12 mouse cellular contexts compared by ENCODE assay signal in the genomic region with DNA sequence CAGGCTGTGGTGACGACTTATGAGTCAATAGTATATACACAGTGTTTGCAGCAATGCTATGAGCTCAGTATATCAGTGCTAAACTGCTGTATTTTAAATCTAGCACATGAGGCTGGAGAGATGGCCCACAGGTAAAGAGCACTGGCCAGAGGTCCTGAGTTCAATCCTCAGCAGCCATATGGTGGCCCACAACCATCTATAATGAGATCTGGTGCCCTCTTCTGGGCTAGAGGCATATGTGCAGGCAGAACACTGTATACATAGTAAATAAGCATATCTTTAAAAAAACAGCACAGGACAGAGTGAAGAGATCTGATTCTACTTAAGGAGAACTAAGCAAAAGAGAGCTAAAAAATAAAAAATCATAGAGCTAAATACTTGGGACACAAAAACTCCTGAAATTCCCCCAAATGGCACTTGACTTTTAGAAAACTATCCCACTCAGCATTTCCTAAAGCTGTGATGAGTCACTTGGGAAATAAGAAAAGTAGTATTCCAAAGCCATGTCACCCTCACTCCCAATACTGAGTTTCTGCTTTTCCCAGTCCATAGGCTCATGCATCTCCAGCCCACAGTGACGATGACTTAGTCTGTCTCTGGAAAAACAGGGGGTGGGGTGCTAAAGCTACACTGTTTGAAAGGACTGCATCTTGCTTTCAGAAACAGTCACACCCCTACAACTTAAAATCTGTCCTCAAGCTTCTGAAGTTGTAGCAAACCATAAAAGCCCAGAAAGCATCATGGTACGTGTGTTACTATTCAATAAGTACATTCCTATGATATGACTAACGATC.
DNase-seq lines count a peak whose midpoint lies in the region; ATAC-seq and TF ChIP-seq lines count a peak whose summit lies in the region.
"Had no signal": no experiment of that assay in that cellular context is flagged by ENCODE, and none has a peak within 500 bp of the region (broad histone marks: within the 10 kb centered on the region; RNA-seq: fewer than 3 reads in every experiment).

No protein-coding gene starts in this region.

- no peak for ATAC-seq in lung, embryonic 14.5 days (ENCODE audit: insufficient read depth)
- ATAC-seq in megakaryocyte progenitor cell, adult 5-6 weeks (replicated peaks; ENCODE audit: poor library complexity) = peak; percentile 43

- H3K4me2 ChIP-seq in lung, embryonic 14.5 days = no peak overlapping the region
- H3K4me2 ChIP-seq: hindbrain, embryonic 15.5 days; midbrain, embryonic 11.5 days had no signal

- DNase-seq in heart, adult 11 months = peak; percentile 53
- no peak for DNase-seq in heart, adult 9 months (ENCODE audit: low spot score in 2 of 2)
- DNase-seq in lung, embryonic 14.5 days = peak; percentile 26
- DNase-seq in lung, postnatal 10 days = no peak
- peak; percentile 27 for DNase-seq in ES-CJ7 (ENCODE audit: low read depth, low spot score)
- DNase-seq in gastrocnemius, postnatal 36 days = no peak
- DNase-seq in cerebellum, adult 11-12 months = no peak
- DNase-seq: lung, adult 18-20 months; spleen, adult 18-20 months had no signal

- WGBS in lung, embryonic 14.5 days = 77% methylated on average over 4 of the region's 4 CpGs

- no peaks in the 10 kb centered on the region for H3K9me3 ChIP-seq in lung, embryonic 14.5 days (ENCODE audit: low read depth, low read length)
- H3K9me3 ChIP-seq: hindbrain, embryonic 15.5 days had no signal

- no peaks in the 10 kb centered on the region for H3K27me3 ChIP-seq in lung, embryonic 14.5 days (ENCODE audit: insufficient read depth, low read length)
- H3K27me3 ChIP-seq: hindbrain, embryonic 15.5 days had no signal

- H3K9ac ChIP-seq in lung, embryonic 14.5 days = no peak overlapping the region
- H3K9ac ChIP-seq: hindbrain, embryonic 15.5 days had no signal

- no peaks in the 10 kb centered on the region for H3K36me3 ChIP-seq in lung, embryonic 14.5 days (ENCODE audit: insufficient read depth)
- H3K36me3 ChIP-seq: hindbrain, embryonic 15.5 days had no signal

- H3K4me1 ChIP-seq in lung, embryonic 14.5 days (ENCODE audit: insufficient read depth) = no peaks in the 10 kb centered on the region
- H3K4me1 ChIP-seq: hindbrain, embryonic 15.5 days had no signal

- H3K4me3 ChIP-seq in lung, embryonic 14.5 days (ENCODE audit: low read depth, low read length) = no peak overlapping the region
- H3K4me3 ChIP-seq: hindbrain, embryonic 15.5 days had no signal

- intact Hi-C loops in gastrocnemius, postnatal 36 days (cut with DNase I) = loop anchor here (10.0 kb wide), 1 partner anchor 418 kb away; no protein-coding TSS in a partner anchor

- H3K27ac ChIP-seq in lung, embryonic 14.5 days (ENCODE audit: low read depth) = no peak overlapping the region
- H3K27ac ChIP-seq: hindbrain, embryonic 15.5 days had no signal

- TF ChIP-seq CTCF in lung, embryonic 14.5 days (IDR thresholded peaks at IDR 0.05; ENCODE audit: low read depth) = peak; percentile 51

Comparison
In these comparisons a context has a peak if more than half of its experiments do, and no peak if none do; other contexts are left out.
1. DNase-seq: peak in heart, adult 11 months (single experiment), lung, embryonic 14.5 days (single experiment) and ES-CJ7 (single experiment); none in heart, adult 9 months (0 of 2), lung, postnatal 10 days (single experiment), gastrocnemius, postnatal 36 days (0 of 2) and cerebellum, adult 11-12 months (single experiment).